Mouse (Mus musculus): ENCODE results near the gene Etl4. TPM values are rescaled to one million over a fixed set of nuclear protein-coding genes. Genes with fewer than 3 reads are reported as not detected.
A peak's percentile ranks its signal among the peaks of the same experiment; 100 is the strongest.

Etl4 gene
- polyA plus RNA-seq, 2 experiments: 2.2 to 2.3 TPM

GRCm38 (mm10) chr2:20811506-20811905 is 901.9 kb downstream of the Etl4 start:
- ATAC-seq (ENCODE audit: insufficient read depth): no peak
- Histone ChIP-seq H3K9ac (replicated peaks) (no peak overlapping the region), H3K27me3 (ENCODE audit: control insufficient read depth, insufficient read depth, low read length) (no peaks in the 10 kb centered on the region), H3K36me3 (replicated peaks; ENCODE audit: control insufficient read depth, insufficient read depth, low read depth) (no peaks in the 10 kb centered on the region), H3K4me2 (ENCODE audit: low read depth) (no peak overlapping the region), H3K9me3 (ENCODE audit: control insufficient read depth, low read length) (no peaks in the 10 kb centered on the region), H3K4me1 (replicated peaks; ENCODE audit: control insufficient read depth in 2 of 2, insufficient read depth in 2 of 2, low read length in 1 of 2) (no peaks in the 10 kb centered on the region), H3K27ac (no peak overlapping the region), H3K4me3 (ENCODE audit: insufficient read depth in 1 of 2, low read depth in 2 of 2, low read length in 2 of 2) (no peak overlapping the region)
- TF ChIP-seq EP300 (IDR thresholded peaks at IDR 0.05; ENCODE audit: low read depth): no peak
- TF ChIP-seq CTCF (IDR thresholded peaks at IDR 0.05; ENCODE audit: low read depth): no peak
- no peak for DNase-seq (ENCODE audit: low read depth in 3 of 3, low spot score in 3 of 3)
- WGBS (ENCODE audit: insufficient replicate concordance): 67% methylated on average over 8 of the region's 8 CpGs

GRCm38 (mm10) chr2:20813986-20814385 is 904.4 kb downstream of the Etl4 start:
- DNase-seq (ENCODE audit: low read depth in 3 of 3, low spot score in 3 of 3): peak in 1 of 3 experiments; percentile 1
- no peak overlapping the region for H3K4me2 ChIP-seq (ENCODE audit: low read depth)
- peak; percentile 46 for TF ChIP-seq CTCF (IDR thresholded peaks at IDR 0.05; ENCODE audit: low read depth)
- no peak for TF ChIP-seq EP300 (IDR thresholded peaks at IDR 0.05; ENCODE audit: low read depth)
- H3K36me3 ChIP-seq (replicated peaks; ENCODE audit: control insufficient read depth, insufficient read depth, low read depth): no peaks in the 10 kb centered on the region
- ATAC-seq (ENCODE audit: insufficient read depth): no peak
- no peaks in the 10 kb centered on the region for H3K27me3 ChIP-seq (ENCODE audit: control insufficient read depth, insufficient read depth, low read length)
- no peak overlapping the region for H3K4me3 ChIP-seq (ENCODE audit: insufficient read depth in 1 of 2, low read depth in 2 of 2, low read length in 2 of 2)
- WGBS (ENCODE audit: insufficient replicate concordance): 61% methylated on average over 2 of the region's 2 CpGs
- no peaks in the 10 kb centered on the region for H3K4me1 ChIP-seq (replicated peaks; ENCODE audit: control insufficient read depth in 2 of 2, insufficient read depth in 2 of 2, low read length in 1 of 2)
- no peak overlapping the region for H3K27ac ChIP-seq
- no peak overlapping the region for H3K9ac ChIP-seq (replicated peaks)
- H3K9me3 ChIP-seq (ENCODE audit: control insufficient read depth, low read length): no peaks in the 10 kb centered on the region

- no peak for DNase-seq (ENCODE audit: low read depth in 3 of 3, low spot score in 3 of 3)
- 56% methylated on average over 7 of the region's 7 CpGs for WGBS (ENCODE audit: insufficient replicate concordance)
- Histone ChIP-seq H3K9ac (replicated peaks) (no peak overlapping the region), H3K4me3 (ENCODE audit: insufficient read depth in 1 of 2, low read depth in 2 of 2, low read length in 2 of 2) (no peak overlapping the region), H3K36me3 (replicated peaks; ENCODE audit: control insufficient read depth, insufficient read depth, low read depth) (no peaks in the 10 kb centered on the region), H3K27me3 (ENCODE audit: control insufficient read depth, insufficient read depth, low read length) (no peaks in the 10 kb centered on the region), H3K4me1 (replicated peaks; ENCODE audit: control insufficient read depth in 2 of 2, insufficient read depth in 2 of 2, low read length in 1 of 2) (no peaks in the 10 kb centered on the region), H3K27ac (no peak overlapping the region), H3K9me3 (ENCODE audit: control insufficient read depth, low read length) (no peaks in the 10 kb centered on the region), H3K4me2 (ENCODE audit: low read depth) (no peak overlapping the region)
- no peak for TF ChIP-seq CTCF (IDR thresholded peaks at IDR 0.05; ENCODE audit: low read depth)
- no peak for TF ChIP-seq EP300 (IDR thresholded peaks at IDR 0.05; ENCODE audit: low read depth)
- no peak for ATAC-seq (ENCODE audit: insufficient read depth)
These were observed 908.6 kb downstream of the Etl4 start for GRCm38 (mm10) chr2:20818226-20818625.

- no peak overlapping the region for H3K27ac ChIP-seq
- no peak for ATAC-seq (ENCODE audit: insufficient read depth)
- no peak overlapping the region for H3K4me3 ChIP-seq (ENCODE audit: insufficient read depth in 1 of 2, low read depth in 2 of 2, low read length in 2 of 2)
- H3K9me3 ChIP-seq (ENCODE audit: control insufficient read depth, low read length): no peaks in the 10 kb centered on the region
- TF ChIP-seq EP300 (IDR thresholded peaks at IDR 0.05; ENCODE audit: low read depth) (no peak), CTCF (IDR thresholded peaks at IDR 0.05; ENCODE audit: low read depth) (no peak)
- DNase-seq (ENCODE audit: low read depth in 3 of 3, low spot score in 3 of 3): no peak
- no peaks in the 10 kb centered on the region for H3K36me3 ChIP-seq (replicated peaks; ENCODE audit: control insufficient read depth, insufficient read depth, low read depth)
- H3K4me1 ChIP-seq (replicated peaks; ENCODE audit: control insufficient read depth in 2 of 2, insufficient read depth in 2 of 2, low read length in 1 of 2): no peaks in the 10 kb centered on the region
- no peaks in the 10 kb centered on the region for H3K27me3 ChIP-seq (ENCODE audit: control insufficient read depth, insufficient read depth, low read length)
- no peak overlapping the region for H3K4me2 ChIP-seq (ENCODE audit: low read depth)
- no peak overlapping the region for H3K9ac ChIP-seq (replicated peaks)
These were observed 916.7 kb downstream of the Etl4 start for GRCm38 (mm10) chr2:20826258-20826657.

- Histone ChIP-seq H3K27ac (no peak overlapping the region), H3K9ac (replicated peaks) (no peak overlapping the region), H3K36me3 (replicated peaks; ENCODE audit: control insufficient read depth, insufficient read depth, low read depth) (no peaks in the 10 kb centered on the region), H3K4me3 (ENCODE audit: insufficient read depth in 1 of 2, low read depth in 2 of 2, low read length in 2 of 2) (no peak overlapping the region), H3K4me1 (replicated peaks; ENCODE audit: control insufficient read depth in 2 of 2, insufficient read depth in 2 of 2, low read length in 1 of 2) (no peaks in the 10 kb centered on the region), H3K9me3 (ENCODE audit: control insufficient read depth, low read length) (no peaks in the 10 kb centered on the region), H3K27me3 (ENCODE audit: control insufficient read depth, insufficient read depth, low read length) (no peaks in the 10 kb centered on the region), H3K4me2 (ENCODE audit: low read depth) (no peak overlapping the region)
- 61% methylated on average over 3 of the region's 3 CpGs for WGBS (ENCODE audit: insufficient replicate concordance)
- DNase-seq (ENCODE audit: low read depth in 3 of 3, low spot score in 3 of 3) (no peak), ATAC-seq (ENCODE audit: insufficient read depth) (no peak)
- TF ChIP-seq CTCF (IDR thresholded peaks at IDR 0.05; ENCODE audit: low read depth): no peak
- no peak for TF ChIP-seq EP300 (IDR thresholded peaks at IDR 0.05; ENCODE audit: low read depth)
These were observed 921.3 kb downstream of the Etl4 start for GRCm38 (mm10) chr2:20830882-20831281.

Data from liver, embryonic 14.5 days (tissue).